Mouse (Mus musculus): ENCODE data around the gene Ddx58. TPM values are rescaled to one million over a fixed set of nuclear protein-coding genes. Genes with fewer than 3 reads are reported as not detected.
A peak's percentile ranks its signal among the peaks of the same experiment; 100 is the strongest.

Ddx58 gene
- polyA plus RNA-seq, 1 experiment from 2014 or later, result 3.1 TPM

GRCm38 (mm10) chr4:40254385-40255103, 14.9 kb upstream of the Ddx58 start:
- Histone ChIP-seq H3K9me3 (no peaks in the 10 kb centered on the region), H3K9ac (replicated peaks) (no peak overlapping the region), H3K4me1 (replicated peaks) (no peaks in the 10 kb centered on the region), H3K27me3 (no peaks in the 10 kb centered on the region), H3K27ac (no peak overlapping the region), H3K36me3 (peaks cover 18% of the 10 kb centered on the region), H3K4me2 (replicated peaks) (no peak overlapping the region), H3K4me3 (replicated peaks) (no peak overlapping the region)
- ATAC-seq, result no peak
- WGBS, result 91% methylated on average over 8 of the region's 8 CpGs

- H3K36me3 ChIP-seq, result peaks cover 11% of the 10 kb centered on the region
- WGBS, result 80% methylated on average over 2 of the region's 2 CpGs
- H3K4me3 ChIP-seq (replicated peaks), result no peak overlapping the region
- no peaks in the 10 kb centered on the region for H3K9me3 ChIP-seq
- H3K27me3 ChIP-seq, result no peaks in the 10 kb centered on the region
- ATAC-seq, result no peak
- no peak overlapping the region for H3K9ac ChIP-seq (replicated peaks)
- H3K4me1 ChIP-seq (replicated peaks), result no peaks in the 10 kb centered on the region
- no peak overlapping the region for H3K4me2 ChIP-seq (replicated peaks)
- no peak overlapping the region for H3K27ac ChIP-seq
Measured at GRCm38 (mm10) chr4:40253766-40254165, 14.1 kb upstream of the Ddx58 start.

GRCm38 (mm10) chr4:40250984-40251383, 11.4 kb upstream of the Ddx58 start:
- Histone ChIP-seq H3K9me3 (no peaks in the 10 kb centered on the region), H3K4me3 (replicated peaks) (no peak overlapping the region), H3K4me1 (replicated peaks) (no peaks in the 10 kb centered on the region), H3K27me3 (no peaks in the 10 kb centered on the region), H3K27ac (no peak overlapping the region), H3K4me2 (replicated peaks) (no peak overlapping the region), H3K36me3 (no peaks in the 10 kb centered on the region), H3K9ac (replicated peaks) (no peak overlapping the region)
- WGBS, result 90% methylated on average over 5 of the region's 5 CpGs
- ATAC-seq, result no peak

GRCm38 (mm10) chr4:40244035-40244434, 4.4 kb upstream of the Ddx58 start:
- no peak overlapping the region for H3K9ac ChIP-seq (replicated peaks)
- H3K27ac ChIP-seq, result no peak overlapping the region
- 85% methylated on average over 8 of the region's 8 CpGs for whole genome bisulfite sequencing
- no peak overlapping the region for H3K4me2 ChIP-seq (replicated peaks)
- ATAC-seq, result no peak
- no peaks in the 10 kb centered on the region for H3K9me3 ChIP-seq
- H3K4me1 ChIP-seq (replicated peaks), result peaks cover 12% of the 10 kb centered on the region
- no peaks in the 10 kb centered on the region for H3K27me3 ChIP-seq
- no peaks in the 10 kb centered on the region for H3K36me3 ChIP-seq
- no peak overlapping the region for H3K4me3 ChIP-seq (replicated peaks)

GRCm38 (mm10) chr4:40243006-40243405, 3.4 kb upstream of the Ddx58 start:
- 83% methylated on average over 4 of the region's 4 CpGs for WGBS
- Histone ChIP-seq H3K4me1 (replicated peaks) (peaks cover 19% of the 10 kb centered on the region), H3K9ac (replicated peaks) (no peak overlapping the region), H3K4me3 (replicated peaks) (no peak overlapping the region), H3K9me3 (no peaks in the 10 kb centered on the region), H3K36me3 (no peaks in the 10 kb centered on the region), H3K27ac (no peak overlapping the region), H3K4me2 (replicated peaks) (no peak overlapping the region), H3K27me3 (no peaks in the 10 kb centered on the region; the same call in 1 of the 2 replicates)
- no peak for ATAC-seq

GRCm38 (mm10) chr4:40241928-40242327, 2.3 kb upstream of the Ddx58 start:
- Histone ChIP-seq H3K4me3 (replicated peaks) (no peak overlapping the region), H3K27ac (no peak overlapping the region), H3K9me3 (no peaks in the 10 kb centered on the region), H3K4me1 (replicated peaks) (peaks cover 19% of the 10 kb centered on the region), H3K4me2 (replicated peaks) (no peak overlapping the region), H3K36me3 (no peaks in the 10 kb centered on the region), H3K27me3 (no peaks in the 10 kb centered on the region; the same call in 1 of the 2 replicates), H3K9ac (replicated peaks) (no peak overlapping the region)
- 57% methylated on average over 6 of the region's 6 CpGs for WGBS
- ATAC-seq, result no peak

- H3K9ac ChIP-seq (replicated peaks), result no peak overlapping the region
- no peaks in the 10 kb centered on the region; the same call in 1 of the 2 replicates for H3K27me3 ChIP-seq
- no peaks in the 10 kb centered on the region for H3K36me3 ChIP-seq
- peak overlapping the region; percentile 47 for H3K4me3 ChIP-seq (replicated peaks)
- peak overlapping the region; percentile 78 for H3K4me2 ChIP-seq (replicated peaks)
- no peak overlapping the region for H3K27ac ChIP-seq
- peaks cover 19% of the 10 kb centered on the region for H3K4me1 ChIP-seq (replicated peaks)
- WGBS, result 48% methylated on average over 5 of the region's 5 CpGs
- H3K9me3 ChIP-seq, result no peaks in the 10 kb centered on the region
- peak; percentile 29; the same call in 1 of the 2 replicates for ATAC-seq
Measured at GRCm38 (mm10) chr4:40240272-40240744, 680 bp upstream of the Ddx58 start.

- no peak overlapping the region for H3K27ac ChIP-seq
- peak; percentile 64 for ATAC-seq
- no peaks in the 10 kb centered on the region; the same call in 1 of the 2 replicates for H3K27me3 ChIP-seq
Measured at GRCm38 (mm10) chr4:40238483-40239408, 882 bp downstream of the Ddx58 start.

GRCm38 (mm10) chr4:40236829-40237228, 2.8 kb downstream of the Ddx58 start:
- H3K4me1 ChIP-seq (replicated peaks), result peaks cover 19% of the 10 kb centered on the region
- no peak for ATAC-seq
- no peaks in the 10 kb centered on the region; the same call in 1 of the 2 replicates for H3K27me3 ChIP-seq
- H3K36me3 ChIP-seq, result no peaks in the 10 kb centered on the region
- 88% methylated on average over 4 of the region's 4 CpGs for WGBS
- H3K9ac ChIP-seq (replicated peaks), result no peak overlapping the region
- no peak overlapping the region for H3K4me3 ChIP-seq (replicated peaks)
- no peaks in the 10 kb centered on the region for H3K9me3 ChIP-seq
- no peak overlapping the region for H3K4me2 ChIP-seq (replicated peaks)
- H3K27ac ChIP-seq, result no peak overlapping the region

More at GRCm38 (mm10) chr4:40238483-40239408, 882 bp downstream of the Ddx58 start:
- peaks cover 19% of the 10 kb centered on the region for H3K4me1 ChIP-seq (replicated peaks)
- peak overlapping the region; percentile 64 for H3K9ac ChIP-seq (replicated peaks)
- 2% methylated on average over 17 of the region's 17 CpGs for WGBS
- peak overlapping the region; percentile 78 for H3K4me2 ChIP-seq (replicated peaks)
- H3K4me3 ChIP-seq (replicated peaks), result peak overlapping the region; percentile 47
- no peaks in the 10 kb centered on the region for H3K36me3 ChIP-seq
- H3K9me3 ChIP-seq, result no peaks in the 10 kb centered on the region

- ATAC-seq, result no peak
- no peak overlapping the region for H3K4me3 ChIP-seq (replicated peaks)
- peaks cover 9% of the 10 kb centered on the region for H3K4me1 ChIP-seq (replicated peaks)
- no peaks in the 10 kb centered on the region; the same call in 1 of the 2 replicates for H3K27me3 ChIP-seq
- H3K9ac ChIP-seq (replicated peaks), result no peak overlapping the region
- 80% methylated on average over 6 of the region's 6 CpGs for WGBS
- no peaks in the 10 kb centered on the region for H3K36me3 ChIP-seq
- no peak overlapping the region for H3K27ac ChIP-seq
- H3K9me3 ChIP-seq, result no peaks in the 10 kb centered on the region
- H3K4me2 ChIP-seq (replicated peaks), result no peak overlapping the region
Measured at GRCm38 (mm10) chr4:40234256-40234655, 5.4 kb downstream of the Ddx58 start.

GRCm38 (mm10) chr4:40233062-40233664, 6.5 kb downstream of the Ddx58 start:
- no peaks in the 10 kb centered on the region for H3K36me3 ChIP-seq
- no peak overlapping the region for H3K4me2 ChIP-seq (replicated peaks)
- H3K9me3 ChIP-seq, result no peaks in the 10 kb centered on the region
- no peak overlapping the region for H3K4me3 ChIP-seq (replicated peaks)
- H3K4me1 ChIP-seq (replicated peaks), result no peaks in the 10 kb centered on the region
- WGBS, result 95% methylated on average over 7 of the region's 7 CpGs
- H3K27ac ChIP-seq, result no peak overlapping the region
- no peak for ATAC-seq
- no peaks in the 10 kb centered on the region for H3K27me3 ChIP-seq
- no peak overlapping the region for H3K9ac ChIP-seq (replicated peaks)
